Mouse (Mus musculus) adrenal gland, postnatal 25 days (tissue): ENCODE results near the gene Tmtc1. TPM values are rescaled to one million over a fixed set of nuclear protein-coding genes. Genes with fewer than 3 reads are reported as not detected.

Experiments used
- DNase-seq: peaks from one replicate; pipeline ENCODE4 v3.0.0; 2021; ENCODE audit warnings: mixed read lengths
- long read RNA-seq: library from polyadenylated mRNA; stranded (forward); transcript quantifications from one replicate; pipeline ENCODE4 v2.0.0, GENCODE M21; 2021
- total RNA-seq: library from RNA; stranded (reverse); gene quantifications from 2 replicates; pipeline ENCODE4 v1.2.3, GENCODE M21; 2021

Tmtc1 gene
- total RNA-seq, result 11.6 and 13.1 TPM in 2 replicates
- long read RNA-seq, result 0 reads

- peak; percentile 84 for DNase-seq
These were observed at the start of gene Tmtc1 for GRCm38 (mm10) chr6:148443726-148444701. Gene Tmtc1, minus strand, starts transcription at chr6:148444389.

GRCm38 (mm10) chr6:148491849-148492248 is 47.7 kb upstream of the Tmtc1 start:
- DNase-seq, result no peak

GRCm38 (mm10) chr6:148486756-148487155 is 42.6 kb upstream of the Tmtc1 start:
- no peak for DNase-seq

- no peak for DNase-seq
These were observed 37.7 kb upstream of the Tmtc1 start for GRCm38 (mm10) chr6:148481894-148482293.

GRCm38 (mm10) chr6:148479671-148480237 is 35.6 kb upstream of the Tmtc1 start:
- DNase-seq, result no peak

GRCm38 (mm10) chr6:148478350-148478749 is 34.2 kb upstream of the Tmtc1 start:
- DNase-seq, result no peak

GRCm38 (mm10) chr6:148472289-148472688 is 28.1 kb upstream of the Tmtc1 start:
- DNase-seq, result no peak

GRCm38 (mm10) chr6:148467924-148468389 is 23.8 kb upstream of the Tmtc1 start:
- peak; percentile 27 for DNase-seq

GRCm38 (mm10) chr6:148467170-148467921 is 23.2 kb upstream of the Tmtc1 start:
- DNase-seq, result no peak

GRCm38 (mm10) chr6:148459636-148460035 is 15.4 kb upstream of the Tmtc1 start:
- DNase-seq, result no peak

GRCm38 (mm10) chr6:148455470-148455869 is 11.3 kb upstream of the Tmtc1 start:
- DNase-seq, result no peak

GRCm38 (mm10) chr6:148454740-148455139 is 10.6 kb upstream of the Tmtc1 start:
- no peak for DNase-seq

- DNase-seq, result no peak
These were observed 4.0 kb upstream of the Tmtc1 start for GRCm38 (mm10) chr6:148448151-148448550.

GRCm38 (mm10) chr6:148446113-148446512 is 1.9 kb upstream of the Tmtc1 start:
- no peak for DNase-seq

GRCm38 (mm10) chr6:148444796-148445195 is 607 bp upstream of the Tmtc1 start:
- DNase-seq, result no peak

- DNase-seq, result peak; percentile 7
These were observed 881 bp downstream of the Tmtc1 start for GRCm38 (mm10) chr6:148443291-148443725.

- peak; percentile 8 for DNase-seq
These were observed 1.4 kb downstream of the Tmtc1 start for GRCm38 (mm10) chr6:148442671-148443290.

GRCm38 (mm10) chr6:148441871-148442270 is 2.3 kb downstream of the Tmtc1 start:
- DNase-seq, result no peak

- DNase-seq, result no peak
These were observed 5.1 kb downstream of the Tmtc1 start for GRCm38 (mm10) chr6:148439101-148439500.

GRCm38 (mm10) chr6:148437565-148437964 is 6.6 kb downstream of the Tmtc1 start:
- DNase-seq, result no peak

GRCm38 (mm10) chr6:148436441-148437001 is 7.7 kb downstream of the Tmtc1 start:
- DNase-seq, result no peak

GRCm38 (mm10) chr6:148421577-148421976 is 22.6 kb downstream of the Tmtc1 start:
- no peak for DNase-seq
